Mouse (Mus musculus) neutrophil, adult 65 days (primary cell): ENCODE measurements around the gene Inpp5a. TPM values are rescaled to one million over a fixed set of nuclear protein-coding genes. Genes with fewer than 3 reads are reported as not detected.

Experiments used
- total RNA-seq: library from RNA; stranded (reverse); gene quantifications from 2 replicates; pipeline ENCODE4 v1.2.4, GENCODE M21; 2023

Gene Inpp5a
- total RNA-seq, result 52.9 and 81.6 TPM in 2 replicates

DNA sequence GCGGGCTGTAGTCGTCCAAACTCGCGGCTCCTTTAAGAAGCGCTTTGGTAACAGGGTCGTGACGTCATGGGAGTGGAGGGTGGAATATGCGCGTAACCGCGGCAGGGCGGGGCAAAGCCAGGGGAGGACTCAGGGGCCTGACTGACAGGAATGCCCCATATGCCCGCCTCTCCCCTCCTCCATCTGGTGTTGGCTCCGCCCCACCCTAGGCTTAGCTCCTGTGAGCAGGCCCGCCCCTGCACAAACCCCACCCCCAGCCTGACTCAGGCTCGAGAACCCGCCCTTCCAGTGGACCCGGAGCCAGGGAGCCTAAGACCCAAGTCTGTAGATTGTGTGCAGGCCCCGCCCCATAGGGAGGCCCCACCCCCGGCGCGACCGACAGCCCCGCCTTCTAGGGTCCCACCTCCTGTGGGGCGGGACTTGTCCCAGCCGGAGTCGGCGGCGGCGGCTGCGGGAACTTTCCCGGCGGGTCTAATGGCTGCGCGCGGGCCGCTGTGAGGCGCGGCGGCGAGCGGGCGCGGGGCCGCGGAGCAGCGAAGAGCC, at the start of gene Inpp5a:
Inpp5a (plus strand) TSS at position 440 of the 543 bp plus-strand sequence.

GRCm38 (mm10) chr7:139582595-139582994, 193.7 kb downstream of the Inpp5a start, which contains the start of gene Nkx6-2:
Gene Nkx6-2, minus strand, starts transcription at chr7:139582797.

Other genes starting within 250 kb of the Inpp5a start
- gene Lrrc27, start 176.1 kb upstream of the Inpp5a start, total RNA-seq, result 8.1 and 8.6 TPM in 2 replicates
- gene Stk32c, start 175.8 kb upstream of the Inpp5a start, total RNA-seq, result 0.22 and 0.27 TPM in 2 replicates
- gene Pwwp2b, start 140.6 kb upstream of the Inpp5a start, total RNA-seq, result 7.4 and 10.3 TPM in 2 replicates
- not detected in 2 replicates for gene Nkx6-2, start 193.7 kb downstream of the Inpp5a start, total RNA-seq